Mouse (Mus musculus): ENCODE data around the gene Pcp2. TPM values are rescaled to one million over a fixed set of nuclear protein-coding genes. Genes with fewer than 3 reads are reported as not detected.

Pcp2 gene
- polyA plus RNA-seq, 1 experiment from 2014 or later = 0.17 TPM

GRCm38 (mm10) chr8:3609046-3609815 lies 16.1 kb downstream of the Pcp2 start:
- Histone ChIP-seq H3K36me3 (ENCODE audit: poor library complexity, severe bottlenecking) (peaks cover 98% of the 10 kb centered on the region), H3K27ac (no peak overlapping the region), H3K9ac (no peak overlapping the region), H3K4me1 (no peaks in the 10 kb centered on the region), H3K27me3 (no peaks in the 10 kb centered on the region), H3K4me3 (no peak overlapping the region), H3K4me2 (no peak overlapping the region), H3K9me3 (replicated peaks) (no peaks in the 10 kb centered on the region)
- no peak for ATAC-seq
- WGBS = 91% methylated on average over 12 of the region's 12 CpGs

GRCm38 (mm10) chr8:3607822-3608221 lies 17.5 kb downstream of the Pcp2 start:
- H3K9ac ChIP-seq = no peak overlapping the region
- 88% methylated on average over 7 of the region's 7 CpGs for WGBS
- peaks cover 98% of the 10 kb centered on the region for H3K36me3 ChIP-seq (ENCODE audit: poor library complexity, severe bottlenecking)
- no peaks in the 10 kb centered on the region for H3K4me1 ChIP-seq
- no peak overlapping the region for H3K4me3 ChIP-seq
- H3K9me3 ChIP-seq (replicated peaks) = no peaks in the 10 kb centered on the region
- H3K27ac ChIP-seq = no peak overlapping the region
- H3K4me2 ChIP-seq = no peak overlapping the region
- H3K27me3 ChIP-seq = no peaks in the 10 kb centered on the region
- no peak for ATAC-seq

- no peak overlapping the region for H3K4me3 ChIP-seq
- H3K27ac ChIP-seq = no peak overlapping the region
- ATAC-seq = 0 out of 2 replicates have a peak, but pooled peaks have one; percentile 17
- H3K4me2 ChIP-seq = no peak overlapping the region
- H3K9me3 ChIP-seq (replicated peaks) = no peaks in the 10 kb centered on the region
- H3K27me3 ChIP-seq = no peaks in the 10 kb centered on the region
- H3K4me1 ChIP-seq = no peaks in the 10 kb centered on the region
- H3K9ac ChIP-seq = no peak overlapping the region
- 84% methylated on average over 16 of the region's 16 CpGs for WGBS
- H3K36me3 ChIP-seq (ENCODE audit: poor library complexity, severe bottlenecking) = peaks cover 98% of the 10 kb centered on the region
Observed at GRCm38 (mm10) chr8:3606593-3606992, 18.8 kb downstream of the Pcp2 start.

GRCm38 (mm10) chr8:3603439-3603838 lies 21.9 kb downstream of the Pcp2 start:
- H3K9me3 ChIP-seq (replicated peaks) = no peaks in the 10 kb centered on the region
- no peak overlapping the region for H3K4me2 ChIP-seq
- 87% methylated on average over 13 of the region's 13 CpGs for WGBS
- no peak overlapping the region for H3K9ac ChIP-seq
- no peak for ATAC-seq
- H3K36me3 ChIP-seq (ENCODE audit: poor library complexity, severe bottlenecking) = peaks cover 94% of the 10 kb centered on the region
- H3K27ac ChIP-seq = no peak overlapping the region
- H3K4me1 ChIP-seq = no peaks in the 10 kb centered on the region
- H3K4me3 ChIP-seq = no peak overlapping the region
- no peaks in the 10 kb centered on the region for H3K27me3 ChIP-seq

DNA sequence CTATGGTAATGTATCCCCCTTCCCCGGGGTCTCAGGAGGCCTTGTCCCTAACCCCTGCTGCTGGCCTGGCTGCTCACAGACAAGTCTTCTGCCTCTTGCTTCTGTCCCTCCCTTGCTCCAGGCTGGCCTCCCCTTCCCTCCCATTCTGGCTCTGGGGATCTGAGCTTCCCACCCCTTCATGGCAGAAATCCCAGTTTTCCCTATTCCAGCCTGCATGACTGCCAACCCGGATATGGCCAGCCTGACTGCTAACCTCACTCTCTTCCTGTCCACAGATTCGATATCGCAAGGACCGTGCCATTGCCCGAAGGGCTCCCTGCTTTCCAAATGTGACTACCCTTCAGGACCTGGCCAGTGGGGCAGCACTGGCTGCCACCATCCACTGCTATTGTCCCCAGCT lies 24.9 kb downstream of the Pcp2 start:
- 94% methylated on average over 6 of the region's 6 CpGs for WGBS
- Histone ChIP-seq H3K4me3 (no peak overlapping the region), H3K27me3 (no peaks in the 10 kb centered on the region), H3K4me2 (no peak overlapping the region), H3K36me3 (ENCODE audit: poor library complexity, severe bottlenecking) (peaks cover 74% of the 10 kb centered on the region), H3K4me1 (no peaks in the 10 kb centered on the region), H3K9ac (no peak overlapping the region), H3K27ac (no peak overlapping the region), H3K9me3 (replicated peaks) (no peaks in the 10 kb centered on the region)
- no peak for ATAC-seq

GRCm38 (mm10) chr8:3599219-3599618 lies 26.1 kb downstream of the Pcp2 start:
- no peak for ATAC-seq
- Histone ChIP-seq H3K27ac (no peak overlapping the region), H3K9me3 (replicated peaks) (no peaks in the 10 kb centered on the region), H3K36me3 (ENCODE audit: poor library complexity, severe bottlenecking) (peaks cover 65% of the 10 kb centered on the region), H3K27me3 (no peaks in the 10 kb centered on the region), H3K9ac (no peak overlapping the region), H3K4me1 (no peaks in the 10 kb centered on the region), H3K4me3 (no peak overlapping the region), H3K4me2 (no peak overlapping the region)
- WGBS = 86% methylated on average over 1 of the region's 1 CpGs

DNA sequence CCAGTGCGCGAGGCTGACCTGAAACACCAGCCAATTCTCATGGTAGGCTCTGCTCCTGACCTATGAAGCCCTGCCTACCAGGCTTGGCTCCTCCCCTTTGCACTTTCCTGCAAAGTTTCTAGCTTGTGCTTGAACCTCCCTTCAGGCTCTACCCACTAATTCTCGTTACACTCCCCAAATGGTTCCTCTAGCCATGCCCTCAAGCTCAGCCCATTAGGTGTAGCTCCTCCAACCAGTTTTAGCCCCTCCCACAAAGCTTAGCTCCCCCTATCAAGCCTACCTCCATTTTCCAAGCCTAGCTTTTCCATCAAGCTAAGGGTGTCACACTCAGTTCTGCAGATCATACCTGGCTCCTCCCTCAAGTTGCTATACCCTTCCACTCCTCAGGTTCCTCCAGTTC lies 27.3 kb downstream of the Pcp2 start:
- WGBS = 90% methylated on average over 3 of the region's 3 CpGs
- no peak overlapping the region for H3K27ac ChIP-seq
- H3K4me2 ChIP-seq = no peak overlapping the region
- no peaks in the 10 kb centered on the region for H3K9me3 ChIP-seq (replicated peaks)
- ATAC-seq = no peak
- H3K36me3 ChIP-seq (ENCODE audit: poor library complexity, severe bottlenecking) = peaks cover 53% of the 10 kb centered on the region
- H3K27me3 ChIP-seq = no peaks in the 10 kb centered on the region
- no peak overlapping the region for H3K9ac ChIP-seq
- H3K4me3 ChIP-seq = no peak overlapping the region
- peaks cover 6% of the 10 kb centered on the region for H3K4me1 ChIP-seq

DNA sequence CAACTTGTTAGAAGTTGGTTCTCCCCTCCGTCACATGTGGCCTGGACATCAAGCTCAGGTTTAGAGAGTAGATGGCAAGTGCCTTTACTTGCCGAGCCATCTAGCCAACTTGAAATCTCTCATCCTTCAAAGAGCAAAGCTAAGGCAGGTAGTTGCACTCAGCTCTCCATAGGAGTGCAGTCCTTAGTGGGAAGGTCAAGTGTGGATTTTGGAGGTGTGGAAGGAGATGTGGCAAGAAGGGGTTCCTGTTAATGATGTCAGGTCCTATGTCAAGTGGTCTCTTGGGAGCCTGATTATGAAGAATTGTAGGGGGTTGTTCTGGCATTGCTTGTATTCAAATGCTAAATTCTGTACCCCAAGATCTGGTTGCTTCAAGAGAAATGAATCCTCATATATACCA lies 30.9 kb downstream of the Pcp2 start:
- no peak for ATAC-seq
- WGBS = 87% methylated on average over 2 of the region's 2 CpGs
- H3K9ac ChIP-seq = no peak overlapping the region
- H3K27ac ChIP-seq = no peak overlapping the region
- peaks cover 20% of the 10 kb centered on the region for H3K36me3 ChIP-seq (ENCODE audit: poor library complexity, severe bottlenecking)
- H3K4me3 ChIP-seq = no peak overlapping the region
- H3K4me2 ChIP-seq = no peak overlapping the region
- H3K27me3 ChIP-seq = no peaks in the 10 kb centered on the region
- no peaks in the 10 kb centered on the region for H3K9me3 ChIP-seq (replicated peaks)
- H3K4me1 ChIP-seq = peaks cover 7% of the 10 kb centered on the region

GRCm38 (mm10) chr8:3593470-3593869 lies 31.9 kb downstream of the Pcp2 start:
- Histone ChIP-seq H3K27ac (no peak overlapping the region), H3K4me2 (no peak overlapping the region), H3K27me3 (no peaks in the 10 kb centered on the region), H3K36me3 (ENCODE audit: poor library complexity, severe bottlenecking) (peaks cover 11% of the 10 kb centered on the region), H3K4me3 (no peak overlapping the region), H3K9ac (no peak overlapping the region), H3K4me1 (peaks cover 7% of the 10 kb centered on the region), H3K9me3 (replicated peaks) (no peaks in the 10 kb centered on the region)
- ATAC-seq = no peak
- 73% methylated on average over 3 of the region's 3 CpGs for WGBS

DNA sequence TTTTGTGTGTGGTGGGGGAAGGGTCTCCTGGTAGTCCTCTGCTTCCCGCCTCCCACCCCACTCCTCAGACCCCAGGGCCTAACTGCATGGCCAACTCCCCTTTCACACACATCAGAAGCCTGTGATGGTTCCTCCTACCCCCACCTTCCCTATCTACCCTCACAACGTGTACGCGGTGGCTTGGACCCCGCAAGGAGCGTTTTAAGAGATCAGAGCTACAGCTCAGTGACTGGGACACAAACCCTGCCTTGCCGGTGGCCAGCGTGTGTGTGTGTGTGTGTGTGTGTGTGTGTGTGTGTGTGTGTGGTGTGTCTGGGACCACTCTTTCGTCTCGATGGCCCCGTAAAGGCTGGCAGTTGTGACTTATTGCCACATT lies 37.1 kb downstream of the Pcp2 start:
- H3K4me2 ChIP-seq = peak overlapping the region; percentile 87
- H3K4me1 ChIP-seq = peaks cover 3% of the 10 kb centered on the region; the same call in 1 of the 2 replicates
- H3K9ac ChIP-seq = peak overlapping the region; percentile 88
- no peaks in the 10 kb centered on the region for H3K36me3 ChIP-seq (ENCODE audit: poor library complexity, severe bottlenecking)
- peak overlapping the region; percentile 83 for H3K4me3 ChIP-seq
- 2% methylated on average over 11 of the region's 11 CpGs for WGBS
- peak; percentile 74 for ATAC-seq
- H3K27me3 ChIP-seq = peaks cover 3% of the 10 kb centered on the region; the same call in 1 of the 2 replicates
- H3K27ac ChIP-seq = peak overlapping the region; percentile 81
- no peaks in the 10 kb centered on the region for H3K9me3 ChIP-seq (replicated peaks)

- peaks cover 3% of the 10 kb centered on the region; the same call in 1 of the 2 replicates for H3K27me3 ChIP-seq
- H3K4me1 ChIP-seq = no peaks in the 10 kb centered on the region; the same call in 1 of the 2 replicates
- peak overlapping the region; percentile 88 for H3K9ac ChIP-seq
- H3K4me2 ChIP-seq = peak overlapping the region; percentile 87
- peak overlapping the region; percentile 81 for H3K27ac ChIP-seq
- under 1% methylated on average over 76 of the region's 77 CpGs for WGBS
- H3K36me3 ChIP-seq (ENCODE audit: poor library complexity, severe bottlenecking) = no peaks in the 10 kb centered on the region
- ATAC-seq = peak; percentile 81
- H3K9me3 ChIP-seq (replicated peaks) = no peaks in the 10 kb centered on the region
- H3K4me3 ChIP-seq = peak overlapping the region; percentile 83
Observed at GRCm38 (mm10) chr8:3587391-3588257, 37.7 kb downstream of the Pcp2 start.

- no peaks in the 10 kb centered on the region for H3K9me3 ChIP-seq (replicated peaks)
- H3K4me3 ChIP-seq = peak within 1 kb of the TSS; percentile 83
- H3K36me3 ChIP-seq (ENCODE audit: poor library complexity, severe bottlenecking) = no peaks in the 10 kb centered on the region
- peak within 1 kb of the TSS; percentile 88 for H3K9ac ChIP-seq
- peak within 1 kb of the TSS; percentile 87 for H3K4me2 ChIP-seq
- H3K27me3 ChIP-seq = peaks cover 3% of the 10 kb centered on the region; the same call in 1 of the 2 replicates
- H3K4me1 ChIP-seq = no peaks in the 10 kb centered on the region; the same call in 1 of the 2 replicates
- H3K27ac ChIP-seq = peak within 1 kb of the TSS; percentile 81
- no peak for ATAC-seq
- WGBS = 4% methylated on average over 7 of the region's 7 CpGs
Observed at GRCm38 (mm10) chr8:3586993-3587390, 38.4 kb downstream of the Pcp2 start, which contains the start of gene Camsap3. Camsap3 (plus strand) TSS chr8:3587293.

Measured in forebrain, embryonic 13.5 days (tissue).